Mouse (Mus musculus) liver, embryonic 11.5 days (tissue): ENCODE measurements around the gene Nt5c. TPM values are rescaled to one million over a fixed set of nuclear protein-coding genes. Genes with fewer than 3 reads are reported as not detected.
A peak's percentile ranks its signal among the peaks of the same experiment; 100 is the strongest.

ENCODE experiments used
- ATAC-seq: fragments of 200-750 bp; cut with Nextera tagmentation; replicated peaks from 2 replicates; pipeline ENCODE4 v1.8.0; 2017; ENCODE audit warnings: moderate number of reproducible peaks, mild to moderate bottlenecking, moderate TSS enrichment, moderate library complexity; ENCODE audit not compliant: low FRiP score
- DNase-seq: peaks from one replicate; pipeline ENCODE4 v3.0.0-alpha.2; 2017; ENCODE audit warnings: low spot score
- H3K27ac ChIP-seq: fragments of 300-500 bp; sonication (generic); 2 replicates; pipeline ENCODE4 v1.5.1; 2014; ENCODE audit warnings: mild to moderate bottlenecking, low read depth, low read length, control low read depth
- H3K27me3 ChIP-seq: fragments of 300-500 bp; sonication (generic); replicated peaks from 2 replicates; pipeline ENCODE4 v1.6.1; 2014; ENCODE audit warnings: low read length, mixed read lengths; ENCODE audit not compliant: control insufficient read depth, insufficient read depth
- H3K36me3 ChIP-seq: fragments of 300-500 bp; sonication (generic); 2 replicates; pipeline ENCODE4 v1.6.1; 2014; ENCODE audit warnings: mild to moderate bottlenecking, low read length, moderate library complexity, mixed read lengths; ENCODE audit not compliant: control insufficient read depth, insufficient read depth
- H3K4me1 ChIP-seq: fragments of 300-500 bp; sonication (generic); replicated peaks from 2 replicates; pipeline ENCODE4 v1.6.1; 2014; ENCODE audit warnings: low read length, mixed read lengths; ENCODE audit not compliant: control insufficient read depth, insufficient read depth
- H3K4me2 ChIP-seq: fragments of 300-500 bp; sonication (generic); 2 replicates; pipeline ENCODE4 v1.6.1; 2014; ENCODE audit warnings: mild to moderate bottlenecking, control low read depth, moderate library complexity
- H3K4me3 ChIP-seq: fragments of 300-500 bp; sonication (generic); 2 replicates; pipeline ENCODE4 v1.5.1; 2014; ENCODE audit warnings: low read depth, low read length, control low read depth
- H3K9ac ChIP-seq: fragments of 300-500 bp; sonication (generic); 2 replicates; pipeline ENCODE4 v1.6.1; 2014; ENCODE audit warnings: low read depth, low read length, control low read depth
- H3K9me3 ChIP-seq: fragments of 300-500 bp; sonication (generic); 2 replicates; pipeline ENCODE4 v1.6.1; 2016; ENCODE audit warnings: low read length, inconsistent platforms, mixed read lengths; ENCODE audit not compliant: control insufficient read depth
- WGBS: fragments of 180-500 bp; shearing (Covaris S2); extraction: QIAGEN DNeasy Blood & Tissue Kit; methylation state at CpG from one replicate; pipeline ENCODE4 v1.1.7; 2014; 5-methylcytosine and 5-hydroxymethylcytosine counted together
- polyA plus RNA-seq: library from polyadenylated mRNA; unstranded; fragments of >200 nt; fragmentation: Nextera tagmentation; extraction: Ambion mirVana; gene quantifications from 2 replicates; pipeline ENCODE4 v1.2.1, GENCODE M21; 2014

Nt5c gene
- polyA plus RNA-seq, 1 experiment from 2014 or later: 105 TPM

DNA sequence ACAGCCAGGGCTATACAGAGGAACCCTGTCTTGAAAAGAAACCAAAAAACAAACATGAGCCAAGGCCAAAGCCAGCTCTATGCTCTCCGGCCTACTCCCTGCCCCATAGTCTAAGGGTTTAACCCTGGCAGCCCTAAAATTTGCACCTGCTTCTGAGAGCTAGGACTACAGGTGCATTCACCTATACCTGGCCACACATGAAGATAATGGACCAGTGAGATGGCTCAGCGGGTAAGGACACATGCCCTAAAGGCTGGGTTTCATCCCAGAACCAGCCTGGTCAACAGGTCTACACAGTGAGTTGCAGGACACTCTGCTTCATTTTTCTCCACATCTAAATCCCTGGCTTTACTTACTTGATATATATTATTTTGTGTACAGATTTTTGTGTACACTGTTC lies 30.6 kb upstream of the Nt5c start:
- Histone ChIP-seq H3K4me2 (no peak overlapping the region), H3K4me1 (peaks cover 4% of the 10 kb centered on the region; the same call in 1 of the 2 replicates), H3K9me3 (no peaks in the 10 kb centered on the region), H3K4me3 (no peak overlapping the region), H3K36me3 (peaks cover 34% of the 10 kb centered on the region), H3K27ac (no peak overlapping the region), H3K27me3 (no peaks in the 10 kb centered on the region), H3K9ac (no peak overlapping the region)
- WGBS: 91% methylated on average over 2 of the region's 2 CpGs
- ATAC-seq (no peak), DNase-seq (no peak)

- no peak for ATAC-seq
- Histone ChIP-seq H3K4me3 (no peak overlapping the region), H3K4me2 (no peak overlapping the region), H3K27me3 (no peaks in the 10 kb centered on the region), H3K9ac (no peak overlapping the region), H3K27ac (no peak overlapping the region), H3K36me3 (peaks cover 23% of the 10 kb centered on the region), H3K9me3 (no peaks in the 10 kb centered on the region), H3K4me1 (peaks cover 4% of the 10 kb centered on the region; the same call in 1 of the 2 replicates)
- no peak for DNase-seq
- WGBS: 76% methylated on average over 4 of the region's 4 CpGs
These were observed 29.4 kb upstream of the Nt5c start for GRCm38 (mm10) chr11:115521080-115521479.

DNA sequence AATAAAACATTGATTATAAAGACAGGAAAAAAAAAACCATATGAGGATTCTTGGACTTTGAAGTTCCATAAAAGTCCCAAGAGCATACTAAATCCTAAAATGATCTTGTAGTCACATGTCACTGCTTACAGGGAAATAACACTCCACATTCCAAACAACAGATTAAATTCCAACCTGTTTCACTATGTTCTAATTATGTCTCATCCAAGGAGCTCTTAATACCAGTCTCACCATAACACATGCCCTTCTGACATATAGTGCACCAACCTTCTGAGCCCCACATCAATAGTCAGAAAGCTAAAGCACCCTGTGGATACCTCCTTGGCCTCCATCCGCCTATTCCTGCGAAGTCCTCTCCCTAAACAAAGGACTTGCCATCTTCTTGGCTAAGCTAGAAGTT lies 28.6 kb upstream of the Nt5c start:
- ATAC-seq: no peak
- H3K9ac ChIP-seq: no peak overlapping the region
- WGBS: 86% methylated on average over 2 of the region's 2 CpGs

GRCm38 (mm10) chr11:115519581-115519980 lies 27.9 kb upstream of the Nt5c start:
- no peak overlapping the region for H3K27ac ChIP-seq

More for the DNA sequence above, 28.6 kb upstream of the Nt5c start:
- Histone ChIP-seq H3K4me3 (no peak overlapping the region), H3K36me3 (peaks cover 17% of the 10 kb centered on the region; the same call in 1 of the 2 replicates), H3K4me2 (no peak overlapping the region), H3K4me1 (peaks cover 4% of the 10 kb centered on the region; the same call in 1 of the 2 replicates), H3K9me3 (no peaks in the 10 kb centered on the region), H3K27me3 (no peaks in the 10 kb centered on the region), H3K27ac (no peak overlapping the region)
- DNase-seq: no peak

DNA sequence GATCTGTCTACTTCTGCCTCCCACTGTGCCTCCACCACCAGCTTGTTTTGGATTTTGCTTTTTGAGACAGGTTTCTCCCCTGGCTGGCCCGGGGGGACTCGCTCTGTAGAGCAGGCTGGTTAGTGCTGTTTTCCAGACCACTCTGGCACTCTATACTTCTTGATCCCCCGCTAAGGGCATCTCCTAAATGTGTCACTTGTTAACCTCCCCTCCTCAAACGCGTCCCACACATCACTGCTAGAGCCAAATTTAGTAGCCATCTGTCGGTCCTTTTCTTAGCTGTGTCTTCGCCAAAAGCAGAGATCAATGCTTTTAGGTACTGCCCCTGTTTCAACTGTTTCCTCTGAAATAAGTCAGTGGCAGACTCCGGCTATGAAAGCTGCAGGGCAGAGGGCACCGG lies 27.0 kb upstream of the Nt5c start:
- DNase-seq (no peak), ATAC-seq (no peak)
- H3K9me3 ChIP-seq: no peaks in the 10 kb centered on the region
- H3K4me3 ChIP-seq: no peak overlapping the region
- peaks cover 9% of the 10 kb centered on the region; the same call in 1 of the 2 replicates for H3K36me3 ChIP-seq
- no peak overlapping the region for H3K27ac ChIP-seq
- H3K9ac ChIP-seq: no peak overlapping the region
- no peaks in the 10 kb centered on the region for H3K27me3 ChIP-seq
- H3K4me1 ChIP-seq: peaks cover 9% of the 10 kb centered on the region
- WGBS: 67% methylated on average over 9 of the region's 9 CpGs
- H3K4me2 ChIP-seq: no peak overlapping the region

More at GRCm38 (mm10) chr11:115519581-115519980, 27.9 kb upstream of the Nt5c start:
- H3K4me2 ChIP-seq: no peak overlapping the region
- H3K36me3 ChIP-seq: peaks cover 14% of the 10 kb centered on the region; the same call in 1 of the 2 replicates
- DNase-seq (no peak), ATAC-seq (no peak)
- H3K27me3 ChIP-seq: no peaks in the 10 kb centered on the region
- H3K9me3 ChIP-seq: no peaks in the 10 kb centered on the region
- peaks cover 9% of the 10 kb centered on the region for H3K4me1 ChIP-seq
- H3K4me3 ChIP-seq: no peak overlapping the region
- no peak overlapping the region for H3K9ac ChIP-seq
- 80% methylated on average over 3 of the region's 3 CpGs for WGBS

DNA sequence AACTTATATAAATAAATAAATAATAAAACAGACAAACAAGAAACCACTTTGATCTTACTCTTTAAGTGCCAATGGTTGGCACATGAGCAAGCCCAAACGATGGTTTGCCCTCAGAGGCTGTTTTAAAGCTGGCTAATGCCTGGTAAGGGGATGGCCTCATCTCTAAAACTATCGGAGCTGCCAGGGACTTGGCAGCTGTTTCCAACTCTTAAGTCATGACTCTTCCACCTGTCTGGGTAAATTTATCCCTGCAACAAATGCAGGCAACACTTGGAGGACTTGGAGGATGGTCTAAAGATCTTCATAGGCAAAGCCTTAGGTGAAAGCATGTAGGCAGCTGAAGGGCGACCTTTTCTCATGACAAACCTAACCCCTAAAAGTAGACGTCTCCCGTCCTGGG lies 25.3 kb upstream of the Nt5c start:
- no peaks in the 10 kb centered on the region for H3K36me3 ChIP-seq
- 82% methylated on average over 5 of the region's 5 CpGs for WGBS
- H3K4me3 ChIP-seq: no peak overlapping the region
- ATAC-seq: no peak
- H3K9ac ChIP-seq: no peak overlapping the region
- no peak for DNase-seq
- H3K4me2 ChIP-seq: no peak overlapping the region
- peaks cover 19% of the 10 kb centered on the region for H3K4me1 ChIP-seq
- H3K9me3 ChIP-seq: no peaks in the 10 kb centered on the region
- no peaks in the 10 kb centered on the region for H3K27me3 ChIP-seq
- no peak overlapping the region for H3K27ac ChIP-seq

DNA sequence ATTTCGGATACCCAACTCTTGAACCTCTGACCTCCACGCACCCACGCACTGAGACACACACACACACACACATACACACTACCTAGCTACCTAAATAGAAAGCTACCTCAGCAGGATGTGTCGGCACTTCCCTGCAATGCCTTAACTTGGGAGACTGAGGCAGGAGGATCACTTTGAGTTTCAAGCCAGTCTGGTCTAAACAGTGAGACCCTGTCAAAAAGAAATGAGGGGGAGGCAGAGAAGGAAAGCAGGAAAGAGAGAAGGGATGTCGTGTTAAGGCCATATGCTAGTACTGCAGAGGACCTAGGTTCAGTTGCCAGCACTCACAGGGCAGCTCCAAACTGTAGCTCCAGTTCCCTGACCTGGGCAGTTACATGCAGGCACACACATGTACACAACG lies 23.4 kb upstream of the Nt5c start:
- WGBS: 78% methylated on average over 6 of the region's 6 CpGs
- no peak overlapping the region for H3K4me3 ChIP-seq
- ATAC-seq (no peak), DNase-seq (no peak)
- H3K27me3 ChIP-seq: no peaks in the 10 kb centered on the region
- H3K4me1 ChIP-seq: peaks cover 39% of the 10 kb centered on the region
- H3K9me3 ChIP-seq: no peaks in the 10 kb centered on the region
- 0 out of 2 replicates have a peak, but pooled peaks cover 2% of the 10 kb centered on the region for H3K36me3 ChIP-seq
- H3K27ac ChIP-seq: no peak overlapping the region
- peak overlapping the region; percentile 20; the same call in 1 of the 2 replicates for H3K9ac ChIP-seq
- H3K4me2 ChIP-seq: peak overlapping the region; percentile 34; the same call in 1 of the 2 replicates

GRCm38 (mm10) chr11:115514238-115514663 lies 22.6 kb upstream of the Nt5c start, which contains the start of gene Jpt1:
Gene Jpt1, minus strand, starts transcription at chr11:115514387.
- H3K27ac ChIP-seq: peak within 1 kb of the TSS; percentile 91
- H3K27me3 ChIP-seq: no peaks in the 10 kb centered on the region
- 0 out of 2 replicates have a peak, but pooled peaks cover 2% of the 10 kb centered on the region for H3K36me3 ChIP-seq
- peak; percentile 91 for ATAC-seq
- H3K4me2 ChIP-seq: peak within 1 kb of the TSS; percentile 87
- WGBS: under 1% methylated on average over 24 of the region's 24 CpGs
- no peaks in the 10 kb centered on the region for H3K9me3 ChIP-seq
- DNase-seq: peak; percentile 95
- H3K4me3 ChIP-seq: peak within 1 kb of the TSS; percentile 99
- H3K4me1 ChIP-seq: peaks cover 45% of the 10 kb centered on the region
- H3K9ac ChIP-seq: peak within 1 kb of the TSS; percentile 99
